Mouse (Mus musculus): ENCODE results near the gene Asb16.

- TF ChIP-seq CTCF (IDR thresholded peaks at IDR 0.05; ENCODE audit: low read depth, low read length) (no peak), GATA1 (IDR thresholded peaks at IDR 0.05; ENCODE audit: borderline replicate concordance, low read length) (no peak)
Measured at GRCm38 (mm10) chr11:102316572-102317297, 48.2 kb downstream of the Asb16 start.
